Mouse (Mus musculus): ENCODE results near the gene Tm9sf2.
"Not testable (repeated sequence)": the region's sequence is repeated elsewhere in the genome, so short reads cannot be mapped to it uniquely, and the experiment has no call there.

Tm9sf2 gene

GRCm38 (mm10) chr14:122106822-122107468 lies at the start of gene Tm9sf2:
TSS of gene Tm9sf2 (plus strand) at chr14:122107038.
- DNase-seq = peak; percentile 96

- no peak for DNase-seq
These were observed 48.9 kb upstream of the Tm9sf2 start for GRCm38 (mm10) chr14:122057941-122058346.

- peak; percentile 92 for DNase-seq
These were observed 46.2 kb upstream of the Tm9sf2 start for GRCm38 (mm10) chr14:122060642-122061041.

GRCm38 (mm10) chr14:122061376-122061775 lies 45.5 kb upstream of the Tm9sf2 start:
- no peak for DNase-seq

GRCm38 (mm10) chr14:122062411-122063090 lies 44.3 kb upstream of the Tm9sf2 start:
- DNase-seq = peak; percentile 63

- DNase-seq = peak; percentile 39
These were observed 43.2 kb upstream of the Tm9sf2 start for GRCm38 (mm10) chr14:122063599-122063998.

- peak; percentile 94 for DNase-seq
These were observed 42.3 kb upstream of the Tm9sf2 start for GRCm38 (mm10) chr14:122064519-122064918.

GRCm38 (mm10) chr14:122066243-122066642 lies 40.6 kb upstream of the Tm9sf2 start:
- peak; percentile 53 for DNase-seq

GRCm38 (mm10) chr14:122068036-122068435 lies 38.8 kb upstream of the Tm9sf2 start:
- not testable (repeated sequence) for DNase-seq

- no peak for DNase-seq
These were observed 37.8 kb upstream of the Tm9sf2 start for GRCm38 (mm10) chr14:122068801-122069695.

- no peak for DNase-seq
These were observed 36.9 kb upstream of the Tm9sf2 start for GRCm38 (mm10) chr14:122069948-122070347.

- peak; percentile 50 for DNase-seq
These were observed 33.4 kb upstream of the Tm9sf2 start for GRCm38 (mm10) chr14:122073422-122073821.

GRCm38 (mm10) chr14:122074360-122074759 lies 32.5 kb upstream of the Tm9sf2 start:
- no peak for DNase-seq

GRCm38 (mm10) chr14:122075485-122076200 lies 31.2 kb upstream of the Tm9sf2 start:
- no peak for DNase-seq

GRCm38 (mm10) chr14:122077017-122077416 lies 29.8 kb upstream of the Tm9sf2 start:
- no peak for DNase-seq

GRCm38 (mm10) chr14:122079428-122079827 lies 27.4 kb upstream of the Tm9sf2 start:
- peak; percentile 91 for DNase-seq

GRCm38 (mm10) chr14:122079921-122080320 lies 26.9 kb upstream of the Tm9sf2 start:
- no peak for DNase-seq

- DNase-seq = no peak
These were observed 25.5 kb upstream of the Tm9sf2 start for GRCm38 (mm10) chr14:122081308-122081707.

GRCm38 (mm10) chr14:122083499-122083898 lies 23.3 kb upstream of the Tm9sf2 start:
- DNase-seq = no peak

GRCm38 (mm10) chr14:122087956-122088355 lies 18.9 kb upstream of the Tm9sf2 start:
- DNase-seq = no peak

- no peak for DNase-seq
These were observed 14.5 kb upstream of the Tm9sf2 start for GRCm38 (mm10) chr14:122092363-122092762.

GRCm38 (mm10) chr14:122096331-122096730 lies 10.5 kb upstream of the Tm9sf2 start:
- no peak for DNase-seq

GRCm38 (mm10) chr14:122099584-122099983 lies 7.3 kb upstream of the Tm9sf2 start:
- no peak for DNase-seq

Data from thymus, postnatal 4 days (tissue).